Mouse (Mus musculus) limb, embryonic 14.5 days (tissue): ENCODE measurements around the gene Med1. TPM values are rescaled to one million over a fixed set of nuclear protein-coding genes. Genes with fewer than 3 reads are reported as not detected.
A peak's percentile ranks its signal among the peaks of the same experiment; 100 is the strongest.

Source experiments
- ATAC-seq: fragments of 200-750 bp; cut with Nextera tagmentation; 2 replicates; pipeline ENCODE4 v1.8.0; 2017; ENCODE audit warnings: low read depth, moderate number of reproducible peaks, moderate TSS enrichment; ENCODE audit not compliant: low FRiP score
- DNase-seq: peaks from one replicate; pipeline ENCODE4 v3.0.0-alpha.2; 2015; ENCODE audit warnings: low spot score
- H3K27ac ChIP-seq: fragments of 300-500 bp; sonication (generic); replicated peaks from 2 replicates; pipeline ENCODE4 v1.5.1; 2014; ENCODE audit warnings: low read depth, mild to moderate bottlenecking, low read length, moderate library complexity, mixed read lengths
- H3K27me3 ChIP-seq: fragments of 300-500 bp; sonication (generic); 2 replicates; pipeline ENCODE4 v1.6.1; 2014; ENCODE audit warnings: low read length, mixed read lengths; ENCODE audit not compliant: control insufficient read depth, insufficient read depth
- H3K36me3 ChIP-seq: fragments of 300-500 bp; sonication (generic); 2 replicates; pipeline ENCODE4 v1.6.1; 2014; ENCODE audit warnings: mild to moderate bottlenecking, low read length, moderate library complexity, mixed read lengths; ENCODE audit not compliant: control insufficient read depth, insufficient read depth
- H3K4me1 ChIP-seq: fragments of 300-500 bp; sonication (generic); 2 replicates; pipeline ENCODE4 v1.6.1; 2014; ENCODE audit warnings: antibody characterized with exemption, low read length, mixed read lengths; ENCODE audit not compliant: control insufficient read depth, insufficient read depth
- H3K4me2 ChIP-seq: fragments of 300-500 bp; sonication (generic); replicated peaks from 2 replicates; pipeline ENCODE4 v1.6.1; 2014; ENCODE audit warnings: low read depth, mild to moderate bottlenecking, low read length, moderate library complexity; ENCODE audit not compliant: severe bottlenecking
- H3K4me3 ChIP-seq: fragments of 300-500 bp; sonication (generic); replicated peaks from 2 replicates; pipeline ENCODE4 v1.5.1; 2014; ENCODE audit warnings: low read length
- H3K9ac ChIP-seq: fragments of 300-500 bp; sonication (generic); 2 replicates; pipeline ENCODE4 v1.6.1; 2014; ENCODE audit warnings: mild to moderate bottlenecking, low read depth, low read length, moderate library complexity; ENCODE audit not compliant: severe bottlenecking
- H3K9me3 ChIP-seq: fragments of 300-500 bp; sonication (generic); 2 replicates; pipeline ENCODE4 v1.6.1; 2016; ENCODE audit warnings: low read length; ENCODE audit not compliant: control insufficient read depth
- POLR2A ChIP-seq: fragments of 200-500 bp; IDR thresholded peaks from 2 replicates; pipeline ENCODE4 v1.8.0; 2012; ENCODE audit warnings: inconsistent platforms, mild to moderate bottlenecking, moderate library complexity, borderline replicate concordance; ENCODE audit not compliant: insufficient read depth, insufficient read length; ENCODE audit errors: extremely low read depth
- WGBS: fragments of 180-500 bp; shearing (Covaris S2); extraction: QIAGEN DNeasy Blood & Tissue Kit; methylation state at CpG from one replicate; pipeline ENCODE4 v1.1.7; 2014; 5-methylcytosine and 5-hydroxymethylcytosine counted together
- polyA plus RNA-seq, 2 experiments: library from polyadenylated mRNA; depleted of rRNA in 1 of 2; stranded (reverse) in 1 of 2; unstranded in 1 of 2; fragments of >200 nt; fragmentation: Nextera tagmentation in 1 of 2; extraction: Ambion mirVana in 1 of 2; gene quantifications; 2 replicates each; pipeline versions ENCODE4 v1.2.1 to v1.2.3; 2012 to 2014

The Med1 gene
- polyA plus RNA-seq, 2 experiments, result 28.5 to 51.3 TPM

- Histone ChIP-seq H3K27me3 (no peaks in the 10 kb centered on the region), H3K4me1 (peaks cover 14% of the 10 kb centered on the region), H3K27ac (no peak overlapping the region), H3K9ac (no peak overlapping the region), H3K4me2 (no peak overlapping the region), H3K36me3 (no peaks in the 10 kb centered on the region; the same call in 1 of the 2 replicates), H3K9me3 (no peaks in the 10 kb centered on the region), H3K4me3 (no peak overlapping the region)
- DNase-seq (no peak), ATAC-seq (no peak)
- 85% methylated on average over 7 of the region's 7 CpGs for WGBS
- no peak for TF ChIP-seq POLR2A
Observed at GRCm38 (mm10) chr11:98145856-98146255, 47.2 kb downstream of the Med1 start.

DNA sequence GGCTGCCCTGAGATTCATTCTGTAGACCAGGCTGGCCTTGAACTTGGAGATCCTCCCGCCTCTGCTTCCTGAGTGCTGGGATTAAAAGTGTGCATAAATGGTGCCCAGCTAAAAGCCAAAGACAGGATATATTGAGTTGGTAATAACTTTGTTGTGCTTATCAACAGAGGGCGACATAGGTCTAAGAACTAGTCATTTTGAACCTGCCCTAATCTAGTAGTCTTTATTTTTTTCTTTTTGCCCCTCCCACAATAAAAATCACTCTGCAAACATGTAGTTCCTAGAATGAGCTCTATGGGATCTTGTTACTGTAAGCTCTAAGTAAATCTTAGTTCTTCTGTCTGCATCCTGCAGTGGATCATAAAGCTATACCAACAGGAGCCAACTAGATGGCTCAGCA, 50.5 kb downstream of the Med1 start:
- no peak for TF ChIP-seq POLR2A
- H3K27me3 ChIP-seq, result no peaks in the 10 kb centered on the region
- H3K9ac ChIP-seq, result no peak overlapping the region
- no peak overlapping the region for H3K27ac ChIP-seq
- H3K36me3 ChIP-seq, result no peaks in the 10 kb centered on the region; the same call in 1 of the 2 replicates
- WGBS, result 96% methylated on average over 2 of the region's 2 CpGs
- ATAC-seq, result no peak
- H3K4me1 ChIP-seq, result peaks cover 13% of the 10 kb centered on the region
- H3K4me3 ChIP-seq, result no peak overlapping the region
- H3K9me3 ChIP-seq, result no peaks in the 10 kb centered on the region
- no peak overlapping the region for H3K4me2 ChIP-seq
- no peak for DNase-seq

GRCm38 (mm10) chr11:98138894-98139293, 54.2 kb downstream of the Med1 start:
- no peak for TF ChIP-seq POLR2A
- Histone ChIP-seq H3K4me2 (no peak overlapping the region), H3K4me1 (peaks cover 10% of the 10 kb centered on the region; the same call in 1 of the 2 replicates), H3K27me3 (no peaks in the 10 kb centered on the region), H3K36me3 (peaks cover 3% of the 10 kb centered on the region; the same call in 1 of the 2 replicates), H3K27ac (peak overlapping the region; percentile 43; the same call in 1 of the 2 replicates), H3K4me3 (no peak overlapping the region), H3K9me3 (no peaks in the 10 kb centered on the region), H3K9ac (no peak overlapping the region)
- WGBS, result 46% methylated on average over 7 of the region's 7 CpGs
- peak; percentile 54 for ATAC-seq
- no peak for DNase-seq

GRCm38 (mm10) chr11:98137836-98138235, 55.3 kb downstream of the Med1 start:
- no peak overlapping the region for H3K27ac ChIP-seq
- H3K4me1 ChIP-seq, result peaks cover 10% of the 10 kb centered on the region; the same call in 1 of the 2 replicates
- no peak overlapping the region for H3K4me2 ChIP-seq
- ATAC-seq, result no peak
- no peak overlapping the region for H3K9ac ChIP-seq
- WGBS, result 91% methylated on average over 11 of the region's 11 CpGs
- no peak overlapping the region for H3K4me3 ChIP-seq
- peaks cover 3% of the 10 kb centered on the region; the same call in 1 of the 2 replicates for H3K36me3 ChIP-seq
- H3K27me3 ChIP-seq, result no peaks in the 10 kb centered on the region
- TF ChIP-seq POLR2A, result no peak
- no peak for DNase-seq
- no peaks in the 10 kb centered on the region for H3K9me3 ChIP-seq

- H3K9ac ChIP-seq, result no peak overlapping the region
- 57% methylated on average over 4 of the region's 4 CpGs for WGBS
- ATAC-seq (no peak), DNase-seq (no peak)
- 0 out of 2 replicates have a peak, but pooled peaks cover 3% of the 10 kb centered on the region for H3K36me3 ChIP-seq
- no peaks in the 10 kb centered on the region for H3K9me3 ChIP-seq
- no peak for TF ChIP-seq POLR2A
- H3K4me2 ChIP-seq, result no peak overlapping the region
- H3K27me3 ChIP-seq, result no peaks in the 10 kb centered on the region
- H3K27ac ChIP-seq, result no peak overlapping the region
- no peak overlapping the region for H3K4me3 ChIP-seq
- peaks cover 10% of the 10 kb centered on the region; the same call in 1 of the 2 replicates for H3K4me1 ChIP-seq
Observed at GRCm38 (mm10) chr11:98134951-98135350, 58.1 kb downstream of the Med1 start.
